Mouse (Mus musculus) forebrain, postnatal 0 days (tissue): ENCODE data around the gene Zfp324. TPM values are rescaled to one million over a fixed set of nuclear protein-coding genes. Genes with fewer than 3 reads are reported as not detected.

Experiments
- ATAC-seq: fragments of 200-750 bp; cut with Nextera tagmentation; 2 replicates; pipeline ENCODE4 v1.8.0; 2017; ENCODE audit warnings: mild to moderate bottlenecking, moderate library complexity
- DNase-seq: peaks from one replicate; pipeline ENCODE4 v3.0.0-alpha.2; 2015
- H3K27ac ChIP-seq: fragments of 300-500 bp; sonication (generic); 2 replicates; pipeline ENCODE4 v1.5.1; 2014; ENCODE audit warnings: low read depth, mild to moderate bottlenecking, antibody characterized with exemption, low read length, moderate library complexity, mixed read lengths
- H3K27me3 ChIP-seq: fragments of 300-500 bp; sonication (generic); 2 replicates; pipeline ENCODE4 v1.6.1; 2014; ENCODE audit warnings: mild to moderate bottlenecking, low read length, mixed read lengths; ENCODE audit not compliant: insufficient read depth
- H3K36me3 ChIP-seq: fragments of 300-500 bp; sonication (generic); 2 replicates; pipeline ENCODE4 v1.6.1; 2014; ENCODE audit warnings: mild to moderate bottlenecking, moderate library complexity; ENCODE audit not compliant: insufficient read depth
- H3K4me1 ChIP-seq: fragments of 300-500 bp; sonication (generic); 2 replicates; pipeline ENCODE4 v1.6.1; 2014; ENCODE audit warnings: antibody characterized with exemption; ENCODE audit not compliant: insufficient read depth
- H3K4me2 ChIP-seq: fragments of 300-500 bp; sonication (generic); 2 replicates; pipeline ENCODE4 v1.6.1; 2014; ENCODE audit warnings: low read depth, mild to moderate bottlenecking, moderate library complexity
- H3K4me3 ChIP-seq: fragments of 300-500 bp; sonication (generic); 2 replicates; pipeline ENCODE4 v1.5.1; 2014; ENCODE audit warnings: low read depth, low read length, mixed read lengths
- H3K9ac ChIP-seq: fragments of 300-500 bp; sonication (generic); 2 replicates; pipeline ENCODE4 v1.6.1; 2014; ENCODE audit warnings: mild to moderate bottlenecking
- H3K9me3 ChIP-seq: fragments of 300-500 bp; sonication (generic); 2 replicates; pipeline ENCODE4 v1.6.1; 2016; ENCODE audit warnings: low read length
- CTCF ChIP-seq: sonication (generic); IDR thresholded peaks from 2 replicates; pipeline ENCODE4 v1.5.1; 2016; ENCODE audit warnings: antibody characterized with exemption, control low read depth, low read depth
- WGBS: fragments of 180-500 bp; shearing (Covaris S2); extraction: QIAGEN DNeasy Blood & Tissue Kit; methylation state at CpG from one replicate; pipeline ENCODE4 v1.1.7; 2014; 5-methylcytosine and 5-hydroxymethylcytosine counted together
- polyA plus RNA-seq: library from polyadenylated mRNA; unstranded; fragments of >200 nt; fragmentation: Nextera tagmentation; extraction: Ambion mirVana; gene quantifications from 2 replicates; pipeline ENCODE4 v1.2.1, GENCODE M21; 2015
- total RNA-seq: library from RNA; depleted of rRNA; stranded (reverse); fragments of >200 nt; gene quantifications from 2 replicates; pipeline ENCODE4 v1.2.3, GENCODE M21; 2014

Gene Zfp324
- total and polyA plus RNA-seq, 2 experiments from 2014 or later, result 8.8 to 32.9 TPM

- no peaks in the 10 kb centered on the region for H3K9me3 ChIP-seq
- no peak within 1 kb of the TSS for H3K27ac ChIP-seq
- DNase-seq (no peak), ATAC-seq (no peak)
- no peaks in the 10 kb centered on the region for H3K36me3 ChIP-seq
- no peaks in the 10 kb centered on the region for H3K4me1 ChIP-seq
- no peak within 1 kb of the TSS for H3K4me3 ChIP-seq
- WGBS, result 80% methylated on average over 5 of the region's 5 CpGs
- H3K9ac ChIP-seq, result no peak within 1 kb of the TSS
- no peak within 1 kb of the TSS for H3K4me2 ChIP-seq
- no peak for TF ChIP-seq CTCF
- H3K27me3 ChIP-seq, result no peaks in the 10 kb centered on the region
Observed at GRCm38 (mm10) chr7:12998053-12998452, 32.4 kb downstream of the Zfp324 start, which contains the start of gene Slc27a5. TSS of gene Slc27a5 (minus strand) at chr7:12998192.

DNA sequence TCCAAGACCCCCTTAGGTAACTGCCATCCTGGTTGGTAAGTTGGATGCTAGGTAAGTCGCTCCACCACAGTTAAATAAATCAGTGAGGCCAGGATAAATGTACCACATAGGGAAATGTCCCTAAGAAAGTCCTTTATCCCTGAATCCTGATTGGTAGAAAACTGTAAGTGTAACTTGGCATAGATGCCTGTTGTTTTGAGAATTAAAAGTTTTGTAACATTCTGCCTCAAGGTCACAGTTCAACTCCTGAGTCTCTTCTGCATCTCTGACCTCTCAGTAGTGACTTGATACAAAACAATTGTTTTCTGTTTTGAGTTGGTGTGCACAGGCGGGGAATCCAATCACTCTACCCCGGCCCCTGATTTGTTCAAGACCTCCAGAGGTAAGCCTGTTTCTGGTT is 33.2 kb downstream of the Zfp324 start, which contains the start of gene Trim28:
Trim28 (plus strand) TSS at position 264 of the 400 bp plus-strand sequence.
- Histone ChIP-seq H3K4me2 (no peak within 1 kb of the TSS), H3K9me3 (no peaks in the 10 kb centered on the region), H3K27ac (no peak within 1 kb of the TSS), H3K4me3 (no peak within 1 kb of the TSS), H3K36me3 (peaks cover 1% of the 10 kb centered on the region; the same call in 1 of the 2 replicates), H3K4me1 (no peaks in the 10 kb centered on the region), H3K27me3 (no peaks in the 10 kb centered on the region), H3K9ac (no peak within 1 kb of the TSS)
- DNase-seq, result no peak
- no peak for ATAC-seq
- WGBS, result 79% methylated on average over 3 of the region's 3 CpGs
- TF ChIP-seq CTCF, result no peak

DNA sequence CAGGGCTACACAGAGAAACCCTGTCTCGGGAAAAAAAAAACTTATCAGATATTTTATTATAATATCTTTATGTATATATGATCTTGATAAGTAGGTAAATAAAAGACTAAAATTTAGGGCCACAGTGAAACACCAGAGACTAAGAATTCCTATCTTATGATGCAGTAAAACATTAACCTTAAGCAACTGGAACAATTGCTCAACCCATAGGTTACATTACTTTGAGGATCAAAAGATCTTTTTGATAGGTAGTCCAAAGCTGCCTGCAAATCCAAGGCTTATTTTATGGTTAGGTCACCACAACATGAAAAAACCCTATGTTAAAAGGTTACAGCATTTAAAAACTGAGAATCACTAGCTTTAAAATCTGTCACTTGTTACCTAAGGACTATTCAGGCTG is 35.9 kb downstream of the Zfp324 start:
- DNase-seq, result no peak
- Histone ChIP-seq H3K36me3 (peaks cover 22% of the 10 kb centered on the region), H3K27ac (no peak overlapping the region), H3K4me3 (no peak overlapping the region), H3K4me1 (no peaks in the 10 kb centered on the region), H3K27me3 (no peaks in the 10 kb centered on the region), H3K9ac (no peak overlapping the region), H3K9me3 (no peaks in the 10 kb centered on the region), H3K4me2 (no peak overlapping the region)
- ATAC-seq, result no peak
- 73% methylated on average over 1 of the region's 1 CpGs for WGBS
- TF ChIP-seq CTCF, result no peak

GRCm38 (mm10) chr7:13003380-13003779 is 37.7 kb downstream of the Zfp324 start:
- no peak for DNase-seq
- no peak overlapping the region for H3K4me2 ChIP-seq
- H3K27ac ChIP-seq, result no peak overlapping the region
- no peak overlapping the region for H3K9ac ChIP-seq
- no peak for TF ChIP-seq CTCF
- H3K4me1 ChIP-seq, result no peaks in the 10 kb centered on the region
- H3K27me3 ChIP-seq, result no peaks in the 10 kb centered on the region
- 73% methylated on average over 5 of the region's 5 CpGs for WGBS
- H3K36me3 ChIP-seq, result peaks cover 35% of the 10 kb centered on the region
- no peak for ATAC-seq
- no peak overlapping the region for H3K4me3 ChIP-seq
- H3K9me3 ChIP-seq, result no peaks in the 10 kb centered on the region

DNA sequence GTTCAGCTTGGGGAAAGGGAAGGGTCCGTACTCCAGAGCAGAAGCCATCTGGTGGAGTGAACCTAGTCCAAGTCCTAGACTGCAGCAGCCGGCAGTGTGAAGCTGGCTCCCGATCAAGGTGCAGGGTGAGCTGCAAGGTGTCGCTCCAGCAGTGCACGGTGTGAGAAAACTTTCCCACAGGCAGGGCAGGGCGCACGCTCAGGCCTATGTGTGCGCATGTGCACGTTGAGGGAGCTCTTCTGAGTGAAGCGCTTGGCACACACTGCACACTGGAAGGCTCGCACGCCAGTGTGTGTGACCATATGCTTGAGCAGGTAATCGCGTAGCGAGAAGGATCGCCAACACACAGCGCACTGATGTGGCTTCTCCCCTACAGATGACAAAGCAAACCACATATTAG is 40.4 kb downstream of the Zfp324 start:
- no peak for ATAC-seq
- Histone ChIP-seq H3K4me2 (no peak overlapping the region), H3K36me3 (peaks cover 35% of the 10 kb centered on the region), H3K27ac (no peak overlapping the region), H3K4me3 (no peak overlapping the region), H3K27me3 (no peaks in the 10 kb centered on the region), H3K4me1 (0 out of 2 replicates have a peak, but pooled peaks cover 6% of the 10 kb centered on the region), H3K9me3 (no peaks in the 10 kb centered on the region), H3K9ac (no peak overlapping the region)
- 81% methylated on average over 17 of the region's 17 CpGs for WGBS
- TF ChIP-seq CTCF, result no peak
- no peak for DNase-seq

GRCm38 (mm10) chr7:13006531-13006930 is 40.9 kb downstream of the Zfp324 start:
- no peak for ATAC-seq
- no peak for TF ChIP-seq CTCF
- no peaks in the 10 kb centered on the region for H3K27me3 ChIP-seq
- H3K4me1 ChIP-seq, result 0 out of 2 replicates have a peak, but pooled peaks cover 6% of the 10 kb centered on the region
- 87% methylated on average over 10 of the region's 10 CpGs for WGBS
- no peak overlapping the region for H3K4me3 ChIP-seq
- H3K9ac ChIP-seq, result no peak overlapping the region
- no peaks in the 10 kb centered on the region for H3K9me3 ChIP-seq
- H3K4me2 ChIP-seq, result no peak overlapping the region
- no peak overlapping the region for H3K27ac ChIP-seq
- no peak for DNase-seq
- H3K36me3 ChIP-seq, result peaks cover 35% of the 10 kb centered on the region

DNA sequence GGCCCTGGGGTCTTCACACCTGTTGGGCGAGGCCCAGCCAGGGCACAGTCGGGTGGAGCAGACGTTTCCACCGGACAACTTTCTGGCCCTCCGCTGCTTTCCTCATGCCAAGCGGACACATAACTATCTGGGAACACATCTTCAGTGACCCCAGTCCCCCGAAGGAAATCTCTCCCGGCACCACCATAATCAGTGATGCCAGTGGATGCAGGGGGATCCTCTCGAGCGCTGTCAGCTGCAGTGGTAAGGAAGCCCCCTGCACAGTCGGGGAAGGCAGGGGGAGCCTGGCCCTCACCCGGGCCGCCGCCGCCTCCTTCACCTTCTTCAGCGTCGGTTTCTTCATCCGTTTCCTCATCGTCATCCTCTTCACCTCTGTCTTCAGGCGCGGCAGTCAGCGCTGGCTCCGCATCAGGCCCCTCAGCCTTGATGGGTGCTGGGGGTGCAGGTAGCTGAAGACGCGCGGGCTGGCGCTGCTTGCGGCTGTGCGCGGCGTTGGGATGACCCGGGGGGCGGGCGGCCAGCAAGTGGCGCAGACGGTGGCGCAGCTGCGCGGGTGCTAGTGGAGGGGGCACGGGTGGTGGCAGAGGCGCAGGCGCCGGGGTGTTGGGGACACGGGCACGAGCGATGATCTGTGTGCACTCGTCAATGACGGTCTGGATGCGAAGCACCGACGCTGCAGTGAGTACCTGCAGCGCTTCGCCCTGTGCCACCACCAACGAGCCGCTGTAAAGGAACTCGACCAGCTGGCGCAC is 41.9 kb downstream of the Zfp324 start:
- Histone ChIP-seq H3K27ac (no peak overlapping the region), H3K4me2 (no peak overlapping the region), H3K9me3 (no peaks in the 10 kb centered on the region), H3K4me1 (0 out of 2 replicates have a peak, but pooled peaks cover 6% of the 10 kb centered on the region), H3K36me3 (peaks cover 35% of the 10 kb centered on the region), H3K4me3 (no peak overlapping the region), H3K27me3 (no peaks in the 10 kb centered on the region), H3K9ac (0 out of 2 replicates have a peak overlapping the region, but pooled peaks have one; percentile 18)
- DNase-seq, result no peak
- 51% methylated on average over 53 of the region's 57 CpGs for WGBS
- no peak for TF ChIP-seq CTCF
- ATAC-seq, result no peak
